Mouse (Mus musculus): ENCODE data around the gene Dock10. TPM values are rescaled to one million over a fixed set of nuclear protein-coding genes. Genes with fewer than 3 reads are reported as not detected.

Dock10 gene
- polyA plus RNA-seq, 1 experiment, result 83.1 TPM

GRCm38 (mm10) chr1:80730174-80730573, 28.2 kb downstream of the Dock10 start:
- H3K4me3 ChIP-seq (ENCODE audit: insufficient read depth, low read length), result no peak overlapping the region
- H3K27ac ChIP-seq (ENCODE audit: insufficient read depth, low read depth, low read length), result no peak overlapping the region
- H3K4me1 ChIP-seq (ENCODE audit: control insufficient read depth, insufficient read depth, low read length), result peaks cover under 1% of the 10 kb centered on the region
- no peak for TF ChIP-seq POLR2A (IDR thresholded peaks at IDR 0.05; ENCODE audit: borderline replicate concordance, low read depth, low read length)
- TF ChIP-seq CTCF (IDR thresholded peaks at IDR 0.05; ENCODE audit: low read depth, low read length), result no peak

GRCm38 (mm10) chr1:80728183-80728582, 30.1 kb downstream of the Dock10 start:
- TF ChIP-seq POLR2A (IDR thresholded peaks at IDR 0.05; ENCODE audit: borderline replicate concordance, low read depth, low read length) (no peak), CTCF (IDR thresholded peaks at IDR 0.05; ENCODE audit: low read depth, low read length) (no peak)
- H3K4me1 ChIP-seq (ENCODE audit: control insufficient read depth, insufficient read depth, low read length), result peaks cover 18% of the 10 kb centered on the region
- H3K4me3 ChIP-seq (ENCODE audit: insufficient read depth, low read length), result no peak overlapping the region
- H3K27ac ChIP-seq (ENCODE audit: insufficient read depth, low read depth, low read length), result no peak overlapping the region

GRCm38 (mm10) chr1:80727403-80727802, 30.9 kb downstream of the Dock10 start:
- Histone ChIP-seq H3K4me1 (ENCODE audit: control insufficient read depth, insufficient read depth, low read length) (peaks cover 22% of the 10 kb centered on the region), H3K4me3 (ENCODE audit: insufficient read depth, low read length) (no peak overlapping the region), H3K27ac (ENCODE audit: insufficient read depth, low read depth, low read length) (no peak overlapping the region)
- TF ChIP-seq POLR2A (IDR thresholded peaks at IDR 0.05; ENCODE audit: borderline replicate concordance, low read depth, low read length) (no peak), CTCF (IDR thresholded peaks at IDR 0.05; ENCODE audit: low read depth, low read length) (no peak)

- TF ChIP-seq POLR2A (IDR thresholded peaks at IDR 0.05; ENCODE audit: borderline replicate concordance, low read depth, low read length), result no peak
- no peak for TF ChIP-seq CTCF (IDR thresholded peaks at IDR 0.05; ENCODE audit: low read depth, low read length)
- H3K4me3 ChIP-seq (ENCODE audit: insufficient read depth, low read length), result no peak overlapping the region
- peaks cover 44% of the 10 kb centered on the region for H3K4me1 ChIP-seq (ENCODE audit: control insufficient read depth, insufficient read depth, low read length)
These were observed 35.7 kb downstream of the Dock10 start for GRCm38 (mm10) chr1:80722647-80723046.

GRCm38 (mm10) chr1:80722001-80722400, 36.3 kb downstream of the Dock10 start:
- TF ChIP-seq CTCF (IDR thresholded peaks at IDR 0.05; ENCODE audit: low read depth, low read length), result no peak
- no peak for TF ChIP-seq POLR2A (IDR thresholded peaks at IDR 0.05; ENCODE audit: borderline replicate concordance, low read depth, low read length)
- H3K27ac ChIP-seq (ENCODE audit: insufficient read depth, low read depth, low read length), result no peak overlapping the region
- H3K4me1 ChIP-seq (ENCODE audit: control insufficient read depth, insufficient read depth, low read length), result peaks cover 46% of the 10 kb centered on the region
- no peak overlapping the region for H3K4me3 ChIP-seq (ENCODE audit: insufficient read depth, low read length)

More at GRCm38 (mm10) chr1:80722647-80723046, 35.7 kb downstream of the Dock10 start:
- no peak overlapping the region for H3K27ac ChIP-seq (ENCODE audit: insufficient read depth, low read depth, low read length)

- TF ChIP-seq POLR2A (IDR thresholded peaks at IDR 0.05; ENCODE audit: borderline replicate concordance, low read depth, low read length) (no peak), CTCF (IDR thresholded peaks at IDR 0.05; ENCODE audit: low read depth, low read length) (no peak)
- Histone ChIP-seq H3K27ac (ENCODE audit: insufficient read depth, low read depth, low read length) (no peak overlapping the region), H3K4me3 (ENCODE audit: insufficient read depth, low read length) (no peak overlapping the region), H3K4me1 (ENCODE audit: control insufficient read depth, insufficient read depth, low read length) (peaks cover 48% of the 10 kb centered on the region)
These were observed 37.1 kb downstream of the Dock10 start for GRCm38 (mm10) chr1:80721181-80721580.

- no peak for TF ChIP-seq POLR2A (IDR thresholded peaks at IDR 0.05; ENCODE audit: borderline replicate concordance, low read depth, low read length)
- TF ChIP-seq CTCF (IDR thresholded peaks at IDR 0.05; ENCODE audit: low read depth, low read length), result no peak
These were observed 38.2 kb downstream of the Dock10 start for GRCm38 (mm10) chr1:80720146-80720545.

GRCm38 (mm10) chr1:80719436-80719835, 38.9 kb downstream of the Dock10 start:
- Histone ChIP-seq H3K27ac (ENCODE audit: insufficient read depth, low read depth, low read length) (no peak overlapping the region), H3K4me1 (ENCODE audit: control insufficient read depth, insufficient read depth, low read length) (peaks cover 52% of the 10 kb centered on the region), H3K4me3 (ENCODE audit: insufficient read depth, low read length) (no peak overlapping the region)
- no peak for TF ChIP-seq POLR2A (IDR thresholded peaks at IDR 0.05; ENCODE audit: borderline replicate concordance, low read depth, low read length)
- no peak for TF ChIP-seq CTCF (IDR thresholded peaks at IDR 0.05; ENCODE audit: low read depth, low read length)

More at GRCm38 (mm10) chr1:80720146-80720545, 38.2 kb downstream of the Dock10 start:
- H3K4me1 ChIP-seq (ENCODE audit: control insufficient read depth, insufficient read depth, low read length), result peaks cover 53% of the 10 kb centered on the region
- no peak overlapping the region for H3K27ac ChIP-seq (ENCODE audit: insufficient read depth, low read depth, low read length)
- H3K4me3 ChIP-seq (ENCODE audit: insufficient read depth, low read length), result no peak overlapping the region

- peaks cover 50% of the 10 kb centered on the region for H3K4me1 ChIP-seq (ENCODE audit: control insufficient read depth, insufficient read depth, low read length)
- no peak overlapping the region for H3K4me3 ChIP-seq (ENCODE audit: insufficient read depth, low read length)
- no peak for TF ChIP-seq CTCF (IDR thresholded peaks at IDR 0.05; ENCODE audit: low read depth, low read length)
- TF ChIP-seq POLR2A (IDR thresholded peaks at IDR 0.05; ENCODE audit: borderline replicate concordance, low read depth, low read length), result no peak
- H3K27ac ChIP-seq (ENCODE audit: insufficient read depth, low read depth, low read length), result no peak overlapping the region
These were observed 39.7 kb downstream of the Dock10 start for GRCm38 (mm10) chr1:80718666-80719065.

- TF ChIP-seq POLR2A (IDR thresholded peaks at IDR 0.05; ENCODE audit: borderline replicate concordance, low read depth, low read length), result no peak
- TF ChIP-seq CTCF (IDR thresholded peaks at IDR 0.05; ENCODE audit: low read depth, low read length), result no peak
- no peak overlapping the region for H3K4me3 ChIP-seq (ENCODE audit: insufficient read depth, low read length)
- peaks cover 40% of the 10 kb centered on the region for H3K4me1 ChIP-seq (ENCODE audit: control insufficient read depth, insufficient read depth, low read length)
- H3K27ac ChIP-seq (ENCODE audit: insufficient read depth, low read depth, low read length), result peak overlapping the region; percentile 87
These were observed 42.4 kb downstream of the Dock10 start for GRCm38 (mm10) chr1:80715917-80716316.

- Histone ChIP-seq H3K4me3 (ENCODE audit: insufficient read depth, low read length) (no peak overlapping the region), H3K4me1 (ENCODE audit: control insufficient read depth, insufficient read depth, low read length) (peaks cover 26% of the 10 kb centered on the region), H3K27ac (ENCODE audit: insufficient read depth, low read depth, low read length) (no peak overlapping the region)
- TF ChIP-seq POLR2A (IDR thresholded peaks at IDR 0.05; ENCODE audit: borderline replicate concordance, low read depth, low read length), result no peak
- no peak for TF ChIP-seq CTCF (IDR thresholded peaks at IDR 0.05; ENCODE audit: low read depth, low read length)
These were observed 44.4 kb downstream of the Dock10 start for GRCm38 (mm10) chr1:80713920-80714319.

Data from bone marrow macrophage, adult 2 months (primary cell).